Mouse (Mus musculus) MN1 (cell line): ENCODE data around the gene Glrx5.

ENCODE experiments used
- DNase-seq: peaks from one replicate; pipeline ENCODE4 v3.0.0-alpha.2; 2016; ENCODE audit warnings: low spot score

Glrx5 gene

GRCm38 (mm10) chr12:105032147-105032831 lies at the start of gene Glrx5:
TSS of gene Glrx5 (plus strand) at chr12:105032688.
- DNase-seq = peak; percentile 98

- peak; percentile 81 for DNase-seq
Measured at GRCm38 (mm10) chr12:104983476-104983875, 49.0 kb upstream of the Glrx5 start.

GRCm38 (mm10) chr12:104985088-104985487 lies 47.4 kb upstream of the Glrx5 start:
- DNase-seq = no peak

GRCm38 (mm10) chr12:104986001-104986400 lies 46.5 kb upstream of the Glrx5 start:
- DNase-seq = no peak

- DNase-seq = no peak
Measured at GRCm38 (mm10) chr12:104986781-104987180, 45.7 kb upstream of the Glrx5 start.

GRCm38 (mm10) chr12:104987936-104988335 lies 44.6 kb upstream of the Glrx5 start:
- DNase-seq = no peak

GRCm38 (mm10) chr12:104990741-104991454 lies 41.6 kb upstream of the Glrx5 start:
- no peak for DNase-seq

- DNase-seq = peak; percentile 44
Measured at GRCm38 (mm10) chr12:104992123-104992741, 40.3 kb upstream of the Glrx5 start.

- DNase-seq = peak; percentile 65
Measured at GRCm38 (mm10) chr12:104992838-104993237, 39.6 kb upstream of the Glrx5 start.

GRCm38 (mm10) chr12:104995259-104995876 lies 37.1 kb upstream of the Glrx5 start:
- no peak for DNase-seq

GRCm38 (mm10) chr12:104996012-104996728 lies 36.3 kb upstream of the Glrx5 start:
- DNase-seq = no peak

- no peak for DNase-seq
Measured at GRCm38 (mm10) chr12:104997159-104997558, 35.3 kb upstream of the Glrx5 start.

GRCm38 (mm10) chr12:104997641-104998293 lies 34.7 kb upstream of the Glrx5 start:
- DNase-seq = no peak

GRCm38 (mm10) chr12:104998541-104998940 lies 33.9 kb upstream of the Glrx5 start:
- no peak for DNase-seq

- DNase-seq = no peak
Measured at GRCm38 (mm10) chr12:104999171-104999570, 33.3 kb upstream of the Glrx5 start.

GRCm38 (mm10) chr12:105000487-105001283 lies 31.8 kb upstream of the Glrx5 start:
- DNase-seq = no peak

- no peak for DNase-seq
Measured at GRCm38 (mm10) chr12:105001317-105001716, 31.2 kb upstream of the Glrx5 start.

- DNase-seq = no peak
Measured at GRCm38 (mm10) chr12:105002340-105003132, 30.0 kb upstream of the Glrx5 start.

- no peak for DNase-seq
Measured at GRCm38 (mm10) chr12:105003158-105003557, 29.3 kb upstream of the Glrx5 start.

- DNase-seq = no peak
Measured at GRCm38 (mm10) chr12:105003715-105004114, 28.8 kb upstream of the Glrx5 start.
